Mouse (Mus musculus): ENCODE results near the gene Gm21788. TPM values are rescaled to one million over a fixed set of nuclear protein-coding genes. Genes with fewer than 3 reads are reported as not detected.
"Not testable (repeated sequence)": the region's sequence is repeated elsewhere in the genome, so short reads cannot be mapped to it uniquely, and the experiment has no call there.

The Gm21788 gene
- total RNA-seq (2021): not detected
- long read RNA-seq, experiment 1: 0 reads
- long read RNA-seq, experiment 2: 0 reads

GRCm38 (mm10) chrY:7404710-7405109 is at the start of gene Gm21788:
Gene Gm21788, plus strand, starts transcription at chrY:7405010.
- intact Hi-C loops (cut with DNase I); H3K4me3 ChIP-seq; DNase-seq; H3K27ac ChIP-seq: not testable (repeated sequence)

Other genes starting within 250 kb of the Gm21788 start
- gene Gm21244, start 235.7 kb upstream of the Gm21788 start, total RNA-seq (2021): not detected
- gene Gm28998, start 151.2 kb upstream of the Gm21788 start, total RNA-seq (2021): not detected
- gene Gm20826, start 233.5 kb downstream of the Gm21788 start, total RNA-seq (2021): under 1 TPM in 1 of 2 experiments, not detected in 1; 0.06 TPM

All from gastrocnemius, adult 2 months (tissue).